Mouse (Mus musculus) MEL (cell line): ENCODE measurements at regions not wholly inside any gene's neighbourhood (a gene's known extent, or its start where the extent isn't known, plus 50 kb on each side); places are given as distances from the start of the nearest gene placed in this dataset.

Experiments
- BHLHE40 ChIP-seq: IDR thresholded peaks from 2 replicates; pipeline ENCODE4 v1.6.1; 2012; ENCODE audit warnings: low read depth, mild to moderate bottlenecking, inconsistent platforms, low read length, improper control_type of control experiment, borderline replicate concordance
- E2F4 ChIP-seq: IDR thresholded peaks from 2 replicates; pipeline ENCODE4 v1.6.1; 2011; ENCODE audit warnings: low read depth, low read length, improper control_type of control experiment, borderline replicate concordance
- EP300 ChIP-seq, 2 experiments: IDR thresholded peaks; 2 replicates each; pipeline ENCODE4 v1.6.1; 2011; ENCODE audit warnings: improper control_type of control experiment in 2 of 2, low read length in 2 of 2, low read depth in 1 of 2, mild to moderate bottlenecking in 1 of 2
- GATA1 ChIP-seq: IDR thresholded peaks from 2 replicates; pipeline ENCODE4 v1.6.1; 2011; ENCODE audit warnings: low read depth, low read length, improper control_type of control experiment
- MAX ChIP-seq: IDR thresholded peaks from 2 replicates; pipeline ENCODE4 v1.6.1; 2011; ENCODE audit warnings: low read length, improper control_type of control experiment
- POLR2AphosphoS2 ChIP-seq: IDR thresholded peaks from 2 replicates; pipeline ENCODE4 v1.6.1; 2011; ENCODE audit warnings: low read length, improper control_type of control experiment
- POLR2AphosphoS5 ChIP-seq: IDR thresholded peaks from 2 replicates; pipeline ENCODE4 v1.6.1; 2012; ENCODE audit warnings: low read depth, borderline replicate concordance, mild to moderate bottlenecking, inconsistent platforms, low read length, moderate library complexity, mixed read lengths
- SIN3A ChIP-seq: IDR thresholded peaks from 2 replicates; pipeline ENCODE4 v1.6.1; 2012; ENCODE audit warnings: low read length, improper control_type of control experiment, inconsistent platforms
- SMC3 ChIP-seq: IDR thresholded peaks from 2 replicates; pipeline ENCODE4 v1.6.1; 2011; ENCODE audit warnings: low read depth, low read length, improper control_type of control experiment
- TAL1 ChIP-seq: IDR thresholded peaks from 2 replicates; pipeline ENCODE4 v1.6.1; 2012; ENCODE audit warnings: mild to moderate bottlenecking, inconsistent platforms, low read length, moderate library complexity, mixed read lengths

- TF ChIP-seq POLR2AphosphoS2, result no peak
- no peak for TF ChIP-seq EP300 (IDR thresholded peaks at IDR 0.05; ENCODE audit: low read depth in 1 of 2, low read length in 2 of 2)
- no peak for TF ChIP-seq E2F4
- TF ChIP-seq BHLHE40, result no peak
- TF ChIP-seq SIN3A, result no peak
- no peak for TF ChIP-seq TAL1
- TF ChIP-seq MAX, result no peak
- no peak for TF ChIP-seq SMC3
- TF ChIP-seq GATA1, result no peak
- no peak for TF ChIP-seq POLR2AphosphoS5
Observed at GRCm38 (mm10) chr1:81952095-81952494, 280.8 kb upstream of the Gm9747 start.
